Mouse (Mus musculus): ENCODE data around the gene Atrx.
"Not testable (repeated sequence)": the region's sequence is repeated elsewhere in the genome, so short reads cannot be mapped to it uniquely, and the experiment has no call there.

The Atrx gene

DNA sequence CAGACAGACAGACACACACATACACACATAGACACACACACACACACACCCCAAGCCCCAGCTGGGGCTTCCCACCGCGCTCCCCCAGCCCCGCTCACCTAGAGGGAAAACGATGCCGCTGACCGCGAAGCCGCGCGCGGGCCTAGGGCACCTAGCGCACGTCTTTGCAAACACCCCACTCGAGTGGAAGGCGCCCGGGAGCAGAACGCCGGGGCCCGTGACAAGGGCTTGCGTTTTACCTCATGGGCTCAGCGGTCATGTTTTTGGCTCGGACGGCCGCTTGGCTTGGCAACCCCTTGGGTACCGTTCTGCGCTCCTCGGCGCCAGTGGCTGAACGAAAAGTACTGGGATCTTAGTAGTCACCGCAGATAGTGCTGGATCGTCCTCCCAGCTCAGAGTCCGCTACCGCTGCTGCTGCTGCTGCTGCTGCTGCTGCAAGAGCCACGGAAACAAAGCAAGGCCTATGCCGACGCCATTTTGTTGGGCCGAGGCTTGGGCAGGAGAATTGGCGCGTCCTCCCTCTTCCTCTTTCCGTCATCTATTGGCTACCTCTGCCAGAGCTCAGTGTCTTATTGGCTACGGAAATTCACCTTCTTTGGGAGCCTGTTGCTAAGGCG is at the start of gene Atrx:
Gene Atrx, minus strand, starts transcription at position 543 of the 617 bp plus-strand sequence.
- DNase-seq, result peak; percentile 80 to 81

DNA sequence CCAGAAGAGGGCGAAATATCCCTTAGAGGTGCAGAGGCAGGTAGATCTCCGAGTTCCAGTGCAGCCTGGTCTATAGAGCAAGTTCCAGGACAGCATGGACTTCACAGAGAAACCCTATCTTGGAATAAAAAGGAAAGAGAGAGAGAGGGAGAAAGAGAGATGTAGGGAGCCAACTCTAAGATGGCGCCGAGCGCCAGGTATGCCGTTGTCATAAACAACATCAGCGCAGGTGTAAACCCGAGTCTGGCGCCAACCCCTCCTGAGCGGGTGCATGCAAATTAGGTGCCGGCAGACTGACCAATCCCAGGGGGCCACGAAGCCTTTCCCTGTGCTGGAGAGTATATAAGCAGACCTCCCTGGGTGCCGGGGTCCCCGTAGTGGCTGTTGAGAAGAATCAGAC is 27.9 kb upstream of the Atrx start:
- DNase-seq, result not testable (repeated sequence)

GRCm38 (mm10) chrX:105953999-105954398 is 24.8 kb upstream of the Atrx start:
- no peak for DNase-seq

- DNase-seq, result no peak
Observed at GRCm38 (mm10) chrX:105946357-105946756, 17.2 kb upstream of the Atrx start.

- DNase-seq, result no peak
Observed at GRCm38 (mm10) chrX:105939245-105939644, 10.0 kb upstream of the Atrx start.

- no peak for DNase-seq
Observed at GRCm38 (mm10) chrX:105937736-105938135, 8.5 kb upstream of the Atrx start.

- DNase-seq, result peak; percentile 6 to 28
Observed at GRCm38 (mm10) chrX:105934341-105934740, 5.1 kb upstream of the Atrx start.

- no peak for DNase-seq
Observed at GRCm38 (mm10) chrX:105929478-105930038, 355 bp upstream of the Atrx start.

DNA sequence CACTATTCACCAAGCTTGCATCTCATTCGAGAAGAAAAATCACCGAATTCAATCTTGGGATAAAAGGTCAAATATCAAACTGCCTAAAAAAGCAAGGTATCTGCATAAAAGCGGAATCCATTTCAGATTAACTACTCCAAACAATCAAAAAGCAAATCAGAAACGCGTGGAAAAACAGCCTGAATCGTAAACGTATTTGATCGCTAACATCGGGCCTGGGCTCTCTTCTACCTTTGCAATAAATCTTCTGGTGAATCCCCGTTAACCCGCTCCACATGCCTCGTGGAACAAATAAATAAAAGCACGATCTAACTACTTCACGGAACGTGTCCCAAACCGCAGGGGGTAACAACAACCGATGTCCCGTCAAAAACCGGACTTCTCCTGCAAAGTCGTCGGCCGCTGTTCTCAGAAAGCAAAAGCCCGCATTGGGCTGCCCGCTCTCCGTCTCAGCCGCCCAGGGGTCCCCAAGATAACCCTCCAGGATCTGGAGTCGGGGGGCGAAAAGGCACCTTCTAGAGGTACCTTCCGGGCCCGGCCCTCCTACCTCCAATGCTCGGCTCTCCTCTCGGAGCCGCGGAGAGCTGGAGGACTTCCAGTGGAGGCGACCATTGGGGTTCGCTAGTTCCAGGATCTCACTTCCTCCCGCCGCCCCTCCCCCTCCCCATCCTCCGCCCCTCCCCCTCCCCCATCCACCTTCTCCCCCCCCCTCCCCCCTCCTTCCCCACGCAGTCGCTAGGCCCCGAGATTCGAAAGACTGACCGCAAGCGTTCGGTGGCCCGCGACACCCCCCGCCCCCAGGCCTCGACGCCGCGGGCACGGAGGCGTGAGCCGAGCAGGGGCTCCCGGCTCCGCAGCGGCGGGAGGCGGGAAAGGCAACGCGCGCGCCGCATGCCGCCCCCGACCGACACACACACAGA is 1.0 kb downstream of the Atrx start:
- DNase-seq, result peak; percentile 42 to 43

DNA sequence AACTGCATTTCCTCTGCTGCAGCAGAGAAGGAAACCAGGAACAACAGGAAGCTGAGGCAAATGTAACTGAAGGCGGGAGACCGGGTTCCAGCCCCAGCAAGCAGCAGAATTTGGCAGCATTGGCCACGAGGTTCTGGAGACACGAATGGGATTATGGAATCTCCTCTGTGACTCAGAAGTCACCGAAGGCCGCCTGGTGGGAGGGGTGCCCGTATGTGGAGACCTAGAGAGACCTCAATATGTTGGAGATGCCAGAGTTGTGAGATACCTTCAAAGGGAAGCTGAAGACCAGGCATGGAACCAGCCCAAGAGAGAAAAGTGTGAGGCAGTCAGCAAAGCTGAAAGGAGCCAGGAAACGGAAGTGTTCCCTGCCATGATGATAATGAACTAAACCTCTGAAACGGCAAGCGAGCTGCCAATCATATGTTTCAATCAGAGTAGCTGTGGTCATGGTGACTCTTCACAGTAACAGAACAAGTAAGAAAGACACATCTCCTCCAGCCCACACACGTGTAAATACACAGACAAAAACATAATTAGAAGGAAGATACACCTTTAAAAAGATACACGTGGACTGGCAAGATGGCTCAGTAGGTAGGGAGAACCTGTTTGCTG is 3.0 kb downstream of the Atrx start:
- DNase-seq, result peak; percentile 3 to 12

- no peak for DNase-seq
Observed at GRCm38 (mm10) chrX:105924326-105925070, 4.7 kb downstream of the Atrx start.

DNA sequence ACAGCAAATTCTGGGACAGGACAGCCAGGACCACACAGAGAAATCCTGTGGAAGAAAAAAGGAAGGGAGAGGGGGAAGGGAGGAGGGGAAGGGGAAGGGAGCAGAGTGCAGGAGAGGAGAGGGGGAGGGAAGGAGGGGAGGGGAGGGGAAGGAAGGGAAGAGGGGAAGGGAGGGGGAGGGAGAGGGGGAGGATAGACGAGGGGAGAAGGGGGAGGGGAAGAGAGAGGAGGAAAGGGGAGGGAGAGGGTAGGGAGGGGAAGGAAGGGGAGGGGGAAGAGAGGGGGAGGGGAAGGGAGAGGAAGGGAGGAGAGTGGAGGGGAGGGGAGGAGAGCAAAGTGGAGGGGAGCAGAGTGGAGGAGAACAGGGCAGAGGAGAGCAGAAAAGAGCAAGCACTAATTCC is 5.3 kb downstream of the Atrx start:
- no peak for DNase-seq

DNA sequence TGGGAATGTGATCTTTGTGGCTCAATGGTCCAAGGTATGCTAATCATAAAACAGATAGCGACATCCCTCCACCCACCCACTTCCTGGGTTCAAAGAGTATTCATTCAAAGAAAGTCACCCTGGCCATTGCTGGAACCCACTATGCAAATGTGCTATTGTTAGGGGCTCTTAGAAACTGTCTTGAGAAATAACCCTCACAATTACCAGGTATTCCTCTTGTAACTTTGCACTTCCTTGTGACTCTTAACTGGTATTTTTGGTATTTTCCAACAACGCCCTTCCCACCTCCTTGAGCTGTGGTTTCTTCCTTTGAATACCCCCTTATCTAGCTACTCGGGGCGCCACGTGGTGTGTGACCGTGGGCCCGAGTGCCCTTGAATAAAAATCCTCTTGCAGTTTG is 6.2 kb downstream of the Atrx start:
- DNase-seq, result not testable (repeated sequence)

DNA sequence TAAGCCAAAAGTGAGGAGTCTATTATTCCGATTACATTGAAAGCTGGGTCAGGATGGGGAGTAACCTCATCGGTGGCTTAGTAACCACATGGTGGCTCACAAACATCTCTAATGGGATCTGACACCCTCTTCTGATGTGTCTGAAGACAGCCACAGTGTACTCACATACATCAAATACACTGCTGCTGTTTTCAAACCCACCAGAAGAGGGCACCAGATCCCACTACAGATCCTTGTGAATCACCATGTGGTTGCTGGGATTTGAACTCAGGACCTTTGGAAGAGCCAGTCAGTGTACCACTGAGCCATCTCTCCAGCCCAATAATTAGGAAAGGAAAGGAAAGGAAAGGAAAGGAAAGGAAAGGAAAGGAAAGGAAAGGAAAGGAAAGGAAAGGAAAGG is 7.8 kb downstream of the Atrx start:
- peak; percentile 14 to 36 for DNase-seq

GRCm38 (mm10) chrX:105911728-105912127 is 17.5 kb downstream of the Atrx start:
- peak; percentile 30 to 36 for DNase-seq

DNA sequence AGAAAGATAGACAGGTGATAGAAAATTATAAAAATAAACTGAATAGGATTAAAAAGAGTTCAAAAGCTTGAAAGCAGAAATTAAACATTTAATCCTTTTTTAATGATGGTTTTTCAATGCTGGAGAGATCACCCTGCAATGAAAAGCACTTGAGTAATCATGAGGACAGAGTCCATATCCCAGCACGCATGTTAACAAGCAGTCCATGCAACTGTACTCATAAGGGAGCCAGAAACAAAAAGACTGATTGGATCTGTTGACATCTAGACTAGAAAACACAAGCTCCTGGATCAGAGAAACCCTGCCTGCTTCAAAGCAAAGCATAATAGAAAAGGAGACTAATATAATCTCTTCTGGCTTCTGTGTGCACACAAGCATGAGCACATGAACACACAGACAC is 27.6 kb downstream of the Atrx start:
- no peak for DNase-seq

DNA sequence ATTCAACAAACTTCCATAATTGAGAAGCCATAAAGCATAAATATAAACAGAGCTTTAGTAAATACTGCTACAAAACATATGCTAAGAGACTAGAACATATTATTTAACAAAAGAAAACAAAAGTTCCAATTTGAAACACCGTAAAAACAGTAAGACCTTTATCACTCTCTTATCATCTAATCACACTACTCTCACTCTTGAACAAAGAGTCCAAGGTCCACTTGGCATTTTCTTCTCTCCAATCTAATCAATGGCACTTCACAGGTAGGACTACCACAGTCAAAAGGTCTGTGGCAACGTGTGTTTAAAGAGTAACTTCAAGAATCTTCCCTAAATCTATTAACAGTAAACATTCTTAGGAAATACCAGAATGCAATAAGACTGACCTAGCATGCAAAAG is 42.3 kb downstream of the Atrx start:
- no peak for DNase-seq

GRCm38 (mm10) chrX:105864367-105864766 is 64.8 kb downstream of the Atrx start:
- DNase-seq, result peak in 1 of 2 experiments; percentile 5

- no peak for DNase-seq
Observed at GRCm38 (mm10) chrX:105824462-105824861, 104.7 kb downstream of the Atrx start.

GRCm38 (mm10) chrX:105794806-105795403 is 134.3 kb downstream of the Atrx start:
- peak; percentile 3 to 15 for DNase-seq

- no peak for DNase-seq
Observed at GRCm38 (mm10) chrX:105773281-105773680, 155.9 kb downstream of the Atrx start.

- DNase-seq, result no peak
Observed at GRCm38 (mm10) chrX:105767932-105768331, 161.3 kb downstream of the Atrx start.

Measured in lung, adult 18-20 months (tissue).